In the genomic region with DNA sequence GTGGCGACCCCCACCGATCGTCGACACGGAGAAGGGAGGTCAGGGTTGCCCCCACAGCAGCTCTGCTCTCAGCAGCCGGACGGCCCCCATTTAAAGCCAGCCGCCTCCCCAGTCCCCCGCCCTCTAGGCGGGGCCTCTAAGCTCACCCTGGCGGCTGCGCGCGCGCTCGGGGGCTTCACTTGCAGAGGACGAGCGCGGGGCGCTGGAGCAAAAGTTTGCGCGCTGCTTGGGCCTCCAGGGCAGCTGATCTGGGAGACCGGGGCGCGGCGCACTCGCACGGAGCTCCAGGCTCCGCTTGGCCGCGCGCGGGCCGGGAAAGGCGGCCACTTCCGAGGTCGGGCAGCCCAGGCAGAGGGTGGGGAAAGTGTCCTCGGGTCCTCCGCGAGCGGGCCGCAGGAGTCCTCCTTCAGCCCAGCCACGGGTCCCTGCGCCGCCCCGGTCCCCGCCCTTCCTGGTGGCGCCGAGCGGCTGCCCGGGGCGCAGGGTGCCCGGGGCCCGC, we compare ENCODE assay signal across 8 mouse cellular contexts. TPM values are rescaled to one million over a fixed set of nuclear protein-coding genes. Genes with fewer than 3 reads are reported as not detected.
DNase-seq lines count a peak whose midpoint lies in the region; ATAC-seq and TF ChIP-seq lines count a peak whose summit lies in the region.

A gene (minus strand): TSS at position 68 of the 499 bp plus-strand sequence.

- peaks cover 52% of the 10 kb centered on the region for H3K27me3 ChIP-seq in hindbrain, embryonic 13.5 days
- H3K27me3 ChIP-seq in lung, postnatal 0 days (replicated peaks; ENCODE audit: insufficient read depth, low read length) = peaks cover 20% of the 10 kb centered on the region

- peak within 1 kb of the TSS; percentile 96 for H3K4me2 ChIP-seq in hindbrain, embryonic 13.5 days
- H3K4me2 ChIP-seq in lung, postnatal 0 days (replicated peaks; ENCODE audit: low read depth, low read length) = peak within 1 kb of the TSS; percentile 88

- no peak for TF ChIP-seq EP300 in lung, postnatal 0 days (IDR thresholded peaks at IDR 0.05)

- H3K27ac ChIP-seq in hindbrain, embryonic 13.5 days = peak within 1 kb of the TSS; percentile 76
- H3K27ac ChIP-seq in lung, postnatal 0 days (ENCODE audit: low read length) = no peak within 1 kb of the TSS

- TF ChIP-seq CTCF in lung, postnatal 0 days (IDR thresholded peaks at IDR 0.05) = no peak; the same call in 1 of the 2 replicates

- DNase-seq in Muller cell, postnatal 12 days (ENCODE audit: inconsistent ontology term) = peak; percentile 78
- peak; percentile 51 to 57 for DNase-seq in cerebellum, postnatal 14 days
- peak; percentile 29 to 44 for DNase-seq in frontal cortex, postnatal 36 days (ENCODE audit: low spot score in 2 of 2)
- DNase-seq in left cerebral cortex, adult 11 months (ENCODE audit: low spot score) = peak; percentile 32
- DNase-seq in lung, postnatal 0 days (ENCODE audit: low spot score) = peak; percentile 46
- DNase-seq in right cerebral cortex, adult 18-20 months = peak; percentile 53
- no peak for DNase-seq in B cell, adult 2 months

- peak; percentile 78 for ATAC-seq in hindbrain, embryonic 13.5 days (ENCODE audit: low FRiP score)
- peak; percentile 73 for ATAC-seq in lung, postnatal 0 days

- peak within 1 kb of the TSS; percentile 82 for H3K9ac ChIP-seq in hindbrain, embryonic 13.5 days
- H3K9ac ChIP-seq in lung, postnatal 0 days (replicated peaks; ENCODE audit: low read depth) = 0 out of 2 replicates have a peak within 1 kb of the TSS, but pooled peaks have one; percentile 8

- H3K36me3 ChIP-seq in hindbrain, embryonic 13.5 days = no peaks in the 10 kb centered on the region
- H3K36me3 ChIP-seq in lung, postnatal 0 days (ENCODE audit: insufficient read depth, low read length) = no peaks in the 10 kb centered on the region

- WGBS in hindbrain, embryonic 13.5 days = under 1% methylated on average over 53 of the region's 54 CpGs
- under 1% methylated on average over 53 of the region's 54 CpGs for WGBS in lung, postnatal 0 days

- peak within 1 kb of the TSS; percentile 71 for H3K4me3 ChIP-seq in hindbrain, embryonic 13.5 days
- H3K4me3 ChIP-seq in lung, postnatal 0 days (ENCODE audit: low read depth, low read length) = peak within 1 kb of the TSS; percentile 55

- H3K9me3 ChIP-seq in hindbrain, embryonic 13.5 days = no peaks in the 10 kb centered on the region
- no peaks in the 10 kb centered on the region for H3K9me3 ChIP-seq in lung, postnatal 0 days (ENCODE audit: low read length)

- H3K4me1 ChIP-seq in hindbrain, embryonic 13.5 days (replicated peaks) = peaks cover 24% of the 10 kb centered on the region
- no peaks in the 10 kb centered on the region for H3K4me1 ChIP-seq in lung, postnatal 0 days (ENCODE audit: insufficient read depth, low read depth, low read length)

RNA-seq across cellular contexts. Expression of the gene that starts here (rescaled TPM):
- 1.3 and 1.7 TPM in 2 replicates for polyA plus RNA-seq in hindbrain, embryonic 13.5 days (2015; fragmentation: Nextera tagmentation; extraction: Ambion mirVana)
- polyA plus RNA-seq in lung, postnatal 0 days (2015; fragmentation: Nextera tagmentation; extraction: Ambion mirVana) = 0.13 TPM in 1 of 2 replicates, not detected in the other

Comparison
In these comparisons a context has a peak if more than half of its experiments do, and no peak if none do; other contexts are left out.
1. Peak in DNase-seq, ATAC-seq, H3K4me3 ChIP-seq, H3K9ac ChIP-seq and H3K4me2 ChIP-seq in lung, postnatal 0 days; RNA of the gene not detected or under 1 TPM.
2. DNase-seq: peak in Muller cell, postnatal 12 days (single experiment), cerebellum, postnatal 14 days (2 of 2), frontal cortex, postnatal 36 days (2 of 2), left cerebral cortex, adult 11 months (single experiment) and right cerebral cortex, adult 18-20 months (single experiment); none in B cell, adult 2 months (0 of 2).